Mouse (Mus musculus) small intestine, adult 2 months (tissue): Measurements from ENCODE around the gene Msi2. TPM values are rescaled to one million over a fixed set of nuclear protein-coding genes. Genes with fewer than 3 reads are reported as not detected.

Experiments used
- H3K27ac ChIP-seq: fragments of 200-500 bp; 2 replicates; pipeline ENCODE4 v1.5.1; 2012; ENCODE audit warnings: low read depth, low read length, control low read depth, inconsistent platforms; ENCODE audit not compliant: insufficient read depth
- H3K27me3 ChIP-seq: fragments of 200-500 bp; 2 replicates; pipeline ENCODE4 v1.6.1; 2012; ENCODE audit warnings: mild to moderate bottlenecking, moderate library complexity, low read length, inconsistent platforms; ENCODE audit not compliant: control insufficient read depth, insufficient read depth
- H3K36me3 ChIP-seq: fragments of 200-500 bp; 2 replicates; pipeline ENCODE4 v1.6.1; 2012; ENCODE audit warnings: mild to moderate bottlenecking, low read length, control low read depth, inconsistent platforms; ENCODE audit not compliant: control insufficient read depth, insufficient read depth
- H3K4me1 ChIP-seq: fragments of 200-500 bp; 2 replicates; pipeline ENCODE4 v1.6.1; 2012; ENCODE audit warnings: low read length, inconsistent platforms, mixed read lengths; ENCODE audit not compliant: control insufficient read depth, insufficient read depth, insufficient read length
- H3K4me3 ChIP-seq: fragments of 200-500 bp; 2 replicates; pipeline ENCODE4 v1.5.1; 2012; ENCODE audit warnings: low read depth, mild to moderate bottlenecking, control low read depth, inconsistent platforms, low read length, moderate library complexity
- CTCF ChIP-seq: fragments of 200-500 bp; IDR thresholded peaks from 2 replicates; pipeline ENCODE4 v1.5.1; 2012; ENCODE audit warnings: low read depth, mild to moderate bottlenecking, control low read depth, inconsistent platforms, low read length, moderate library complexity, mixed read lengths; ENCODE audit not compliant: insufficient replicate concordance, insufficient read length; ENCODE audit errors: extremely low read depth
- POLR2A ChIP-seq: fragments of 200-500 bp; IDR thresholded peaks from 2 replicates; pipeline ENCODE4 v1.6.1; 2012; ENCODE audit warnings: low read depth, mild to moderate bottlenecking, control low read depth, inconsistent platforms, low read length, moderate library complexity
- WGBS: fragments of 180-500 bp; shearing (Covaris S2); methylation state at CpG from one replicate; pipeline ENCODE4 v1.1.7; 2018; 5-methylcytosine and 5-hydroxymethylcytosine counted together
- polyA plus RNA-seq: library from polyadenylated mRNA; depleted of rRNA; stranded (reverse); fragments of >200 nt; gene quantifications from 2 replicates; pipeline ENCODE4 v1.2.3, GENCODE M21; 2012

Gene Msi2
- polyA plus RNA-seq, 1 experiment: 8.8 TPM

DNA sequence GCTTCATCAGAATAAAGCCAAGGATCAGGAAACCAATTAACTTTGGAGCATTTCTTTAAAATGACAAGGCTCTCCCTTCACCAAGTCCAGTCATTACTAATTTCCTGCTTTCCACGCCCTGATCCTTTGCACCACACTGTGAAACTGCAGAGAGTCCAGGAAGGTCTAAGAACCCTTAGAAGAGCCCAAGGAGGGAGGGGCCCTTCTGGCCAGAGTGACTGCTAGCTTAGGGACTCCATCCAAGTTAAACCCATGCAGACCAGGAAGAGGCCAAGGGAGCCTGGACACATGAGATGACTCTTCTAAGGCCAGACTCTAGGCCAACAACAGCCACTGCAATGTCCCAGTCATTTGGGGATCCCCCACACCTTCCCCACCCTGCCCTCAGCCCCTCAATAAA lies 83.7 kb downstream of the Msi2 start:
- peaks cover 12% of the 10 kb centered on the region; the same call in 1 of the 2 replicates for H3K4me1 ChIP-seq

GRCm38 (mm10) chr11:88631932-88632230 lies 86.4 kb downstream of the Msi2 start:
- Histone ChIP-seq H3K4me3 (no peak overlapping the region), H3K36me3 (no peaks in the 10 kb centered on the region), H3K4me1 (peaks cover 18% of the 10 kb centered on the region), H3K27ac (no peak overlapping the region), H3K27me3 (no peaks in the 10 kb centered on the region)
- TF ChIP-seq POLR2A: no peak
- no peak for TF ChIP-seq CTCF
- WGBS: 78% methylated on average over 3 of the region's 3 CpGs

More for the DNA sequence above, 83.7 kb downstream of the Msi2 start:
- H3K4me3 ChIP-seq: no peak overlapping the region
- TF ChIP-seq POLR2A: no peak
- no peak for TF ChIP-seq CTCF
- no peaks in the 10 kb centered on the region for H3K36me3 ChIP-seq
- no peak overlapping the region for H3K27ac ChIP-seq
- WGBS: 18% methylated on average over 1 of the region's 1 CpGs
- no peaks in the 10 kb centered on the region for H3K27me3 ChIP-seq

DNA sequence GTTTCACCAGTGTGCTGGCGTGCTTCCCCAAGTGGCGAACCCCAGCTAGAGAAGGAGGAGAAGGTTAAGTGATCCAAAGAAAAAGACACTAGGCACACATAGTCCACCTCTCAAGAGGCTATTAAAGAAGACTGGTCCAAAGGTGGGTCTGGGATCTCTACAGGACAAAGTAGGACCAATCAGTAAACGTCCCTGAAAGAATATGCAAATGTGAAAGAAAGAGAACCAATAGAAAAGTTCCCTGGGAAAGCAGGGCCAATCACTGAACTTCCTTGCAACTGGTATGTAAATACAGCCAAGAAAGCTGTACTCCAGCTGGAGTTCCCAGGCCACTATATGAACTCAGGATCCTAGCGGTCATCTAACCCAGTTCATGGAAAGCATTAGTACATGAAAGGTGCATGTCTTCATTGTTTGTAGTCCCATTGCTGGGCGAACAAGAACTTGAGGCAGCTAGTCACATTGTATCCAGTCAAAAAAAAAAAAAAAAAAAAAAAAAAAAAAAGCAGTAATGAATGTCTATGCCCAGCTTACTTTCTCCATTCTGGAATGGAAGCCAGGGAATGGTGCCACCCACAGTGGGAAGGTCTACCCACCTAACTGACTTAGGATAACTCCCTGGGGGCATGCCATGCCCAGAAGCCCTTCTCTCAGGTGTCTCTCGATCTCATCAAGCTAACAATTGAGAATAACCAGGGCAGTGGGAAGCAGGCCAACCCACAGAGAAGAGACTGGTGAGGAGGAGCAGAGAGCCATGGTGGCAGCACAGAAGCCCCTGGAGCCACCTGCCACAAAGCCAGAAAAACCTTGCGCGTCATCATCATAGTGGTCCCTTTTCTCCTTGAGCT lies 87.0 kb downstream of the Msi2 start:
- H3K27ac ChIP-seq: no peak overlapping the region
- H3K4me1 ChIP-seq: peaks cover 18% of the 10 kb centered on the region
- 82% methylated on average over 8 of the region's 8 CpGs for WGBS
- no peak overlapping the region for H3K4me3 ChIP-seq
- no peaks in the 10 kb centered on the region for H3K36me3 ChIP-seq
- TF ChIP-seq POLR2A: no peak
- no peak for TF ChIP-seq CTCF
- no peaks in the 10 kb centered on the region for H3K27me3 ChIP-seq

- Histone ChIP-seq H3K4me3 (no peak overlapping the region), H3K27ac (no peak overlapping the region), H3K36me3 (no peaks in the 10 kb centered on the region), H3K27me3 (no peaks in the 10 kb centered on the region), H3K4me1 (peaks cover 14% of the 10 kb centered on the region)
- no peak for TF ChIP-seq POLR2A
- no peak for TF ChIP-seq CTCF
- 84% methylated on average over 4 of the region's 4 CpGs for whole genome bisulfite sequencing
These were observed 88.7 kb downstream of the Msi2 start for GRCm38 (mm10) chr11:88629619-88630018.

DNA sequence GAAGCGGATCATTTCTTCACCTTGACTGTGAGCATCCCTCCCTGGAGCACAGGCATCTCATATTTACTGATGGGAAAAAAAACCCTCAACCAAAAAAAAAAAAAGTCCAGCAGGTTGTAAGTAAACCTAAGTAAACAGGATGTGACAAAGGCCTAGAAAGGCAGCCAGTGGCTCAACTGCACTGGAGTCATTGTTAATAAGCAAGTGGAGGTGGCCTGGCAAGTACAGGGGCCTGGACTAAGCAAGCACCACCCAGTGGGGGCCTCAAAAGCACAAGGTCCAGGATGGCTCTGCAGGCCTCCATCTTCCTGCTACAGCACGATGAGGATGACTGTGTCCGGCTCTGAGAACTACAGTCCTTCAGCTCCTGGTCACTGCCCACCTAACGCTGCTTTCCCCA lies 89.1 kb downstream of the Msi2 start:
- H3K4me1 ChIP-seq: peaks cover 14% of the 10 kb centered on the region
- WGBS: 71% methylated on average over 4 of the region's 4 CpGs
- no peak overlapping the region for H3K27ac ChIP-seq
- H3K36me3 ChIP-seq: no peaks in the 10 kb centered on the region
- H3K27me3 ChIP-seq: no peaks in the 10 kb centered on the region
- no peak for TF ChIP-seq CTCF
- TF ChIP-seq POLR2A: no peak
- no peak overlapping the region for H3K4me3 ChIP-seq

GRCm38 (mm10) chr11:88628676-88629075 lies 89.6 kb downstream of the Msi2 start:
- no peak overlapping the region for H3K4me3 ChIP-seq
- peaks cover 15% of the 10 kb centered on the region for H3K4me1 ChIP-seq
- no peak overlapping the region for H3K27ac ChIP-seq
- no peak for TF ChIP-seq CTCF
- TF ChIP-seq POLR2A: no peak
- H3K36me3 ChIP-seq: no peaks in the 10 kb centered on the region
- H3K27me3 ChIP-seq: no peaks in the 10 kb centered on the region
- WGBS: 44% methylated on average over 3 of the region's 3 CpGs

GRCm38 (mm10) chr11:88627327-88627726 lies 91.0 kb downstream of the Msi2 start:
- Histone ChIP-seq H3K4me3 (no peak overlapping the region), H3K4me1 (peaks cover 17% of the 10 kb centered on the region), H3K27me3 (no peaks in the 10 kb centered on the region), H3K36me3 (no peaks in the 10 kb centered on the region), H3K27ac (no peak overlapping the region)
- 63% methylated on average over 7 of the region's 7 CpGs for WGBS
- no peak for TF ChIP-seq POLR2A
- no peak for TF ChIP-seq CTCF
